Mouse (Mus musculus): ENCODE data around the gene Apela.

- TF ChIP-seq POLR2A (IDR thresholded peaks at IDR 0.05; ENCODE audit: low read depth, low read length) (no peak), CTCF (IDR thresholded peaks at IDR 0.05; ENCODE audit: extremely low read depth, insufficient read depth, insufficient read length, insufficient replicate concordance) (no peak)
Observed at GRCm38 (mm10) chr8:65074733-65075132, 37.6 kb upstream of the Apela start, which contains the start of gene Gm10663.

All from spleen, adult 2 months (tissue).